Mouse (Mus musculus): Measurements from ENCODE around the gene Romo1.
"Not testable (repeated sequence)": the region's sequence is repeated elsewhere in the genome, so short reads cannot be mapped to it uniquely, and the experiment has no call there.

Gene Romo1

GRCm38 (mm10) chr2:156143953-156144724 is at the start of gene Romo1, which contains the start of gene Nfs1:
Gene Romo1, plus strand, starts transcription at chr2:156144039.
Gene Nfs1, minus strand, starts transcription at chr2:156144186.
- DNase-seq (ENCODE audit: low read depth, low spot score), result peak; percentile 96

GRCm38 (mm10) chr2:156110627-156111357 is 33.0 kb upstream of the Romo1 start:
- peak; percentile 81 for DNase-seq (ENCODE audit: low read depth, low spot score)

- DNase-seq (ENCODE audit: low read depth, low spot score), result peak; percentile 93
These were observed 32.3 kb upstream of the Romo1 start, which contains the start of the genes Cpne1 and Rbm12 for GRCm38 (mm10) chr2:156111358-156112079. Gene Cpne1, minus strand, starts transcription at chr2:156111965. Gene Rbm12, minus strand, starts transcription at chr2:156111978.

- not testable (repeated sequence) for DNase-seq (ENCODE audit: low read depth, low spot score)
These were observed 31.8 kb upstream of the Romo1 start for GRCm38 (mm10) chr2:156112080-156112423.

- DNase-seq (ENCODE audit: low read depth, low spot score), result peak; percentile 41
These were observed 24.3 kb upstream of the Romo1 start for GRCm38 (mm10) chr2:156119566-156119965.

GRCm38 (mm10) chr2:156123731-156124130 is 20.1 kb upstream of the Romo1 start:
- DNase-seq (ENCODE audit: low read depth, low spot score), result no peak

GRCm38 (mm10) chr2:156126992-156127391 is 16.8 kb upstream of the Romo1 start, which contains the start of gene Gm28036:
Gene Gm28036, minus strand, starts transcription at chr2:156127092.
- DNase-seq (ENCODE audit: low read depth, low spot score), result no peak

GRCm38 (mm10) chr2:156134161-156134560 is 9.7 kb upstream of the Romo1 start:
- peak; percentile 71 for DNase-seq (ENCODE audit: low read depth, low spot score)

GRCm38 (mm10) chr2:156135695-156136094 is 8.1 kb upstream of the Romo1 start:
- peak; percentile 31 for DNase-seq (ENCODE audit: low read depth, low spot score)

GRCm38 (mm10) chr2:156142820-156143219 is 1.0 kb upstream of the Romo1 start:
- DNase-seq (ENCODE audit: low read depth, low spot score), result no peak

- DNase-seq (ENCODE audit: low read depth, low spot score), result no peak
These were observed 472 bp upstream of the Romo1 start for GRCm38 (mm10) chr2:156143367-156143766.

GRCm38 (mm10) chr2:156145486-156146130 is 1.8 kb downstream of the Romo1 start:
- no peak for DNase-seq (ENCODE audit: low read depth, low spot score)

- DNase-seq (ENCODE audit: low read depth, low spot score), result no peak
These were observed 2.6 kb downstream of the Romo1 start for GRCm38 (mm10) chr2:156146272-156146989.

- DNase-seq (ENCODE audit: low read depth, low spot score), result no peak
These were observed 3.6 kb downstream of the Romo1 start for GRCm38 (mm10) chr2:156147316-156147915.

- DNase-seq (ENCODE audit: low read depth, low spot score), result no peak
These were observed 7.7 kb downstream of the Romo1 start for GRCm38 (mm10) chr2:156151538-156151937.

- no peak for DNase-seq (ENCODE audit: low read depth, low spot score)
These were observed 21.6 kb downstream of the Romo1 start for GRCm38 (mm10) chr2:156165478-156165877.

GRCm38 (mm10) chr2:156166557-156166956 is 22.7 kb downstream of the Romo1 start:
- no peak for DNase-seq (ENCODE audit: low read depth, low spot score)

GRCm38 (mm10) chr2:156177079-156177478 is 33.2 kb downstream of the Romo1 start:
- no peak for DNase-seq (ENCODE audit: low read depth, low spot score)

GRCm38 (mm10) chr2:156177651-156178050 is 33.8 kb downstream of the Romo1 start:
- peak; percentile 40 for DNase-seq (ENCODE audit: low read depth, low spot score)

GRCm38 (mm10) chr2:156179046-156179795 is 35.4 kb downstream of the Romo1 start:
- DNase-seq (ENCODE audit: low read depth, low spot score), result peak; percentile 82
